Mouse (Mus musculus) cerebellum, postnatal 14 days (tissue): Measurements from ENCODE around the gene F12.

Experiments
- DNase-seq, 2 experiments: peaks; one replicate each; pipeline ENCODE4 v3.0.0; 2021; ENCODE audit warnings: mixed read lengths in 2 of 2

F12 gene

GRCm38 (mm10) chr13:55370234-55370633, 56.4 kb downstream of the F12 start:
- DNase-seq, result no peak

GRCm38 (mm10) chr13:55369531-55370114, 57.0 kb downstream of the F12 start, which contains the start of gene Rgs14:
Gene Rgs14 (plus strand): TSS chr13:55369732.
- no peak for DNase-seq

- DNase-seq, result no peak
Observed at GRCm38 (mm10) chr13:55368401-55368800, 58.2 kb downstream of the F12 start.
